Mouse (Mus musculus) Patski (cell line): ENCODE data around the gene Cdc42bpa. TPM values are rescaled to one million over a fixed set of nuclear protein-coding genes. Genes with fewer than 3 reads are reported as not detected.

Experiments used
- ATAC-seq: fragments of 100-300 bp; one replicate; pipeline ENCODE4 v1.8.0; 2021
- CTCF ChIA-PET: fragments of 350-600 bp; sonication (Branson Sonifier 250); formaldehyde crosslinking; loops from one replicate; lab custom pipeline; 2022; ENCODE audit warnings: inconsistent platforms; lab: Charles Lee
- POLR2A ChIA-PET: fragments of 350-600 bp; sonication (Branson Sonifier 250); formaldehyde crosslinking; loops from one replicate; lab custom pipeline; 2022; ENCODE audit warnings: antibody characterized with exemption, inconsistent platforms; lab: Charles Lee
- DNase-seq: peaks from one replicate; pipeline ENCODE4 v3.0.0-alpha.2; 2011; ENCODE audit warnings: low read depth, low spot score
- H3K27me3 ChIP-seq: fragments of 371-371 bp; one replicate; pipeline ENCODE4 v1.5.1; 2021
- CTCF ChIP-seq: fragments of 100-300 bp; IDR thresholded peaks from one replicate; pipeline ENCODE4 v1.5.1; 2021
- in situ Hi-C: fragments of 300-500 bp; cut with MboI; formaldehyde crosslinking; loops from 3 replicates; pipeline ENCODE4 v1.11.1; 2018; ENCODE audit warnings: low pct_unique_long_range_greater_than_20kb, mixed read lengths
- polyA plus RNA-seq: library from polyadenylated mRNA; unstranded; gene quantifications from one replicate; pipeline ENCODE4 v1.2.3, GENCODE M21; 2021

Cdc42bpa gene
- polyA plus RNA-seq, 1 experiment from 2014 or later = 35.1 TPM

DNA sequence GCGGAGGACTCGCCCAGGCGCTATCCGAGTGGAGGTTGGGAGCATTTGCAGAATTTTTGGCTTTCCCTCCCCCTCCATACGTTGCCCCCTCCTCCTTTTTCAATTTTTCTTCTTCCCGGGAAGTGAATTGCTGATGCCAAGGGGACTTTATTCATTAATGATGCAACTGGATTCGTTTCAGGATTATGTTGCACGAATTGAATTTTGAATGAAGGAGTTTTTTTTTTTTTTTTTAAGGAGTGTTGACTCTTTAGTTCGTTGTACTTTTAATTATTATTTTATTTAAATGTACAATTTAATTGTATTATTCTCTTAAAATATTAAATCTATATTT is 238 bp downstream of the Cdc42bpa start:
- POLR2A ChIA-PET = interaction anchor here (0.6 to 1.3 kb wide), 3 partner anchors 16 to 235 kb away, joined by 3 read pairs; no protein-coding TSS in a partner anchor

DNA sequence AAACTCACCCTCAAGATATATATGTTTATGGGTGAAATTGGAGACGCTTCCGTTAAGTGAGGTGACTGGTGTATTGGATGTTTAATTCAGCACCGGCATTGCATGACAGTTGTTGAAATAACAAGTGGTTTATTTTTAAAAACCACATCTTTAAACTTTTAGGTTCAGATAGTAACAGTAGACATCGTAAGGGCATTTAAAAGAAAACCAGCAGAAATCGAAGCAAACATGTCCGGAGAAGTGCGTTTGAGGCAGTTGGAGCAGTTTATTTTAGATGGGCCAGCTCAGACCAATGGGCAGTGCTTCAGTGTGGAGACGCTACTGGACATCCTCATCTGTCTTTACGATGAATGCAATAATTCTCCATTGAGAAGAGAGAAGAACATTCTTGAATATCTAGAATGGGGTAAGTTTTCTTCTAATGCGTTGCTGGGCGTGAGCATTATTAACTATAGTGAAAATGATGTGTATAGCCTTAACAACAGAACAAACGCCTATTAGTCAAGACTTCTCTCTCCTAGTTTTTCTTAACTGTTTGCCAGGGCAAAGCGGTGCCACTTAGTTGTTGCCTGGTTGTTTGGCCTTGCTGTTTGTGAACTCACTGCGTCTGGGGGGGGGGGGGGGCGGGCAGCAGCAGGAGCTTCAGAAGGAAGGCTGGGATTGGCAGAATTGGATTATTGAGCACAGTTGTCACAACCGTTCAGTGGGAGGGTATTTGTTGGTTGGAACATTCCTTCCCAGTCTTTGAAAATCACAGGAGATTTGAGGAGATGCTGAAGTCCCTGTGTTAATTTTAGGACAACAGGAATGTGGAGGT is 818 bp downstream of the Cdc42bpa start:
- no peak for TF ChIP-seq CTCF
- no peaks in the 10 kb centered on the region for H3K27me3 ChIP-seq
- POLR2A ChIA-PET = interaction anchor here (1.2 to 1.3 kb wide), 2 partner anchors 16 to 234 kb away, joined by 3 read pairs; no protein-coding TSS in a partner anchor
- CTCF ChIA-PET = no interaction called here
- in situ Hi-C loops = no loop called here
- ATAC-seq (no peak), DNase-seq (no peak)

More for the DNA sequence above, 238 bp downstream of the Cdc42bpa start:
- CTCF ChIA-PET = no interaction called here
- H3K27me3 ChIP-seq = no peaks in the 10 kb centered on the region
- no peak for TF ChIP-seq CTCF
- no peak for ATAC-seq
- DNase-seq = no peak
- in situ Hi-C loops = no loop called here

DNA sequence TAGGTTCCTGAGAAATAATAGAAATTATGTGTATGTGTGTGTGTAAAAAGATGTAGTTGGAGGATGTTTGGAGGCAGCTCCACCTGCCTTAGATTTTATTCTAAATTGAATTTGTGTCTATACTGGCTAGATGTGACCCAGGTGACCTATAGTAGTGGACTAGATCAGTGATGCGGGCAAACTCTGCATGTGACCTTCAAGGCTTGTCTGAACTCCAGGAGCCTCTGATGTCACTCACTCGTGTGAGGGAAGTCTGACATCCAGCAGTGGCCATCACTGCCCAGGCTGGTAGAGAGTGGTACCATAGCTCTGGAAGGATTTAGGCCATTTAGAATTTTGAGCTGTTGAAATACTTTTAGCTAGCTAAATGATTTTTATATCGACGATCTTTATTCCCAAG is 1.5 kb downstream of the Cdc42bpa start:
- CTCF ChIA-PET = no interaction called here
- in situ Hi-C loops = no loop called here
- ATAC-seq (no peak), DNase-seq (no peak)
- no peaks in the 10 kb centered on the region for H3K27me3 ChIP-seq
- no peak for TF ChIP-seq CTCF
- POLR2A ChIA-PET = interaction anchor here (1.2 to 1.3 kb wide), 2 partner anchors 17 to 233 kb away, joined by 3 read pairs; no protein-coding TSS in a partner anchor

- POLR2A ChIA-PET = interaction anchor here (1.1 kb wide), 1 partner anchor 10 kb away, joined by 3 read pairs; no protein-coding TSS in a partner anchor
- H3K27me3 ChIP-seq = no peaks in the 10 kb centered on the region
- in situ Hi-C loops = no loop called here
- peak; percentile 59 for DNase-seq
- no peak for TF ChIP-seq CTCF
- CTCF ChIA-PET = interaction anchor here (0.8 to 1.7 kb wide), 4 partner anchors 30 to 124 kb away, joined by 3 to 4 read pairs (median 3); no protein-coding TSS in a partner anchor
- ATAC-seq = peak; percentile 93
These were observed 9.6 kb downstream of the Cdc42bpa start for GRCm38 (mm10) chr1:179969776-179970428.

DNA sequence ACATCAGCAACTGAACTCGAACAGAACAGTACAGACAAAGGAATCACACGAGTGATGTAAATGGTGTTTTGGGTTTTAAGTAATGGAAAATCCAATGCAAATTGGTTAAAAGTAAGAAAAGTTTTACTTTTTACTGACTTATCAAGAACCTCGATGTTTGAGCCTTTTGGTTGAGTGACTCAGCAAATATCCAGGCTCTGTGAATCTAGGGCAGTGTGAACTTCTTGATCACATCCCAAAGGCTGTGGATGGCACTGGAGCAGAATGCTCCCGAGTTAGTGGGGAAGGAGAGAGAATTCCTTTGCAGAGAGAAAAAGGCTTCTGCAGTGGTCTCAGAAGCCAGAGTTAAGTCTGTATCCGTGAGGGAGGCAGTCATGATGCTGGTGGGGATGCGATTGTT is 14.7 kb downstream of the Cdc42bpa start:
- TF ChIP-seq CTCF = no peak
- ChIA-PET CTCF (no interaction called here), POLR2A (no interaction called here)
- DNase-seq = no peak
- ATAC-seq = no peak
- no peaks in the 10 kb centered on the region for H3K27me3 ChIP-seq
- in situ Hi-C loops = no loop called here

- CTCF ChIA-PET = no interaction called here
- in situ Hi-C loops = no loop called here
- ATAC-seq = no peak
- H3K27me3 ChIP-seq = no peaks in the 10 kb centered on the region
- no peak for DNase-seq
- TF ChIP-seq CTCF = no peak
- POLR2A ChIA-PET = no interaction called here
These were observed 15.5 kb downstream of the Cdc42bpa start for GRCm38 (mm10) chr1:179975645-179976275.

- DNase-seq = no peak
- ChIA-PET POLR2A (no interaction called here), CTCF (no interaction called here)
- in situ Hi-C loops = no loop called here
- TF ChIP-seq CTCF = no peak
- H3K27me3 ChIP-seq = no peaks in the 10 kb centered on the region
- ATAC-seq = no peak
These were observed 17.2 kb downstream of the Cdc42bpa start for GRCm38 (mm10) chr1:179977437-179977836.

- CTCF ChIA-PET = interaction anchor here (0.8 kb wide), 1 partner anchor 41 kb away, joined by 3 read pairs; no protein-coding TSS in a partner anchor
- POLR2A ChIA-PET = no interaction called here
- no peak for DNase-seq
- ATAC-seq = no peak
- no peak for TF ChIP-seq CTCF
- in situ Hi-C loops = no loop called here
- no peaks in the 10 kb centered on the region for H3K27me3 ChIP-seq
These were observed 18.5 kb downstream of the Cdc42bpa start for GRCm38 (mm10) chr1:179978742-179979141.

DNA sequence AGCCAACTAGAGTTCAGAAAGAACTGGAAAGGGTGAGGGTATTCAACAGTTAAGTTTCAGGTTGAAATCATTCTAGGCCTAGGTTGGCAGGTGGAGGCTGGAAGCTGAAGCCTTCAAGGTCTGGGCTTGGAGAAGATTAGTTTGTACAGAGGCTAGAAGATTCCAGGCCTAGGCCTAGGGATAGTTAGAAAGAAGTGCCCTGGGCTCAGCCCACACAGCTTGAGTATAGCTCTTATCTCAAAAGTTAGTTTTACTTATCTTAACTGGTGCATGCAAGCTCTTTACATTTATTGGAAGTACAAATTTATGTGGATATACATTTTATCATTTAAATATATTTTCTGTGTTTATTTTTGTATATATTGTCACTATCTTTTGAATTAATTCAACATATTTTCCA is 21.4 kb downstream of the Cdc42bpa start:
- ChIA-PET POLR2A (no interaction called here), CTCF (interaction anchor here (0.6 to 0.8 kb wide), 2 partner anchors 13 to 15 kb away, joined by 3 read pairs; no protein-coding TSS in a partner anchor)
- in situ Hi-C loops = no loop called here
- ATAC-seq (no peak), DNase-seq (no peak)
- no peaks in the 10 kb centered on the region for H3K27me3 ChIP-seq
- no peak for TF ChIP-seq CTCF

DNA sequence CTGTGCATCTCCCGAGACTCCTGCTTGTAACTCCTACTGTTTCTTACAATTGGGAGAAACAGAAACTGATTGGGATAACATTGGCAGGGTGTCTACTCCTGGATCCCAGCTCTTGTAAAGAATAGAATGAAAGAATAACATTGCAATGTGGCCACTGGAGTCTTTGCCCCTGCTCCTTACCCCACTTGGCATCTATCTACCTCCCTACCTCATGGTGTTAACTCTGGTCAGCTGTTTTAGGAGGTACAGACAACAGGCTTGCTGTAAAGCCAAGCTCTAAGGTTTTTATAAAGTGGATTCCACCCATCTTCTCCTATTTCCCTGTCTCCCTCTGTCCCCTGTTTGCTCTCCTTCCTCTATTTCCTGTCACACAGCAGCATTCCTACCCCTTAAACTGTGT is 21.9 kb downstream of the Cdc42bpa start:
- DNase-seq (no peak), ATAC-seq (no peak)
- ChIA-PET CTCF (no interaction called here), POLR2A (no interaction called here)
- in situ Hi-C loops = no loop called here
- no peaks in the 10 kb centered on the region for H3K27me3 ChIP-seq
- TF ChIP-seq CTCF = no peak
